Mouse (Mus musculus): ENCODE measurements around the gene Lsm7.
"Not testable (repeated sequence)": the region's sequence is repeated elsewhere in the genome, so short reads cannot be mapped to it uniquely, and the experiment has no call there.

Lsm7 gene

DNA sequence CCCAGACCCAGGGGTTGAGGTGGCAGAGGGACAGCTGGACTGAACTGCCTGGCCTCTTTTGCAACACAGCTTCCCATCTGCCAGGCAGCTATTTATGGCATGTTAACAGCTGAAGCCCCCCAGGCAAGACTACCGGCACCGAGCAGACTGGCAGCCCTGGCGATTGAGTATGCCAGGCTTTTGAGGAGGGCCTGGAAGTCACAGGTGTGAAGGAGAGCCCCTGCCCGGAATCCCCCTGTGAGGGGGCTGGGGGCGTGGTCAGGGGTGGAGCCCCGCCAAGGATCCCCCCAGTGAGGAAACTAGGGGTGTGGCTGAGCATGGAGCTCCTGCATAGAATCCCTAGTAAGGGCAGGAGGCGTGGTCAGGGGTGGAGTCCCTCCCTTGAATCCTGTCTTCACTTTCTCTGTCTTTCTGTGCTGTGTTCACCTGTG is 18.0 kb downstream of the Lsm7 start:
- no peak for DNase-seq (ENCODE audit: low spot score in 2 of 2)

DNA sequence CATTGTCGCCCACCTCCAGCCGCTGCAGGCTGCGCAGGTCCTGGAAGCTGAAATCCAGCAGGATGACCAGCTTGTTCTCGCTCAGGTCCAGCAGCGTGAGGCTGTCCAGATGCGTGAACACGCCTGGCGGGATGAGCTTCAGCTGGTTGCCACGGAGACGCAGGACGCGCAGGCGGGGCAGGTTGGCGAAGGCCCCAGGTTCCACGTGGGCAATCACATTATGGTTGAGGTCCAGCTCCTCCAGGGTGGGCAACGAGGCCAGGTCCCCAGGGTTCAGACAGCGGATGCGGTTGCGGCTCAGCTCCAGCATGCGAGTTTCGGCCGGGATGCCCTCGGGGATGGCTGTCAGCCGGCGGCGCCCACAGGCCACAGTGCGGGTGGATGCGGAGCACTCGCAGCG is 19.4 kb downstream of the Lsm7 start:
- no peak for DNase-seq (ENCODE audit: low spot score in 2 of 2)

DNA sequence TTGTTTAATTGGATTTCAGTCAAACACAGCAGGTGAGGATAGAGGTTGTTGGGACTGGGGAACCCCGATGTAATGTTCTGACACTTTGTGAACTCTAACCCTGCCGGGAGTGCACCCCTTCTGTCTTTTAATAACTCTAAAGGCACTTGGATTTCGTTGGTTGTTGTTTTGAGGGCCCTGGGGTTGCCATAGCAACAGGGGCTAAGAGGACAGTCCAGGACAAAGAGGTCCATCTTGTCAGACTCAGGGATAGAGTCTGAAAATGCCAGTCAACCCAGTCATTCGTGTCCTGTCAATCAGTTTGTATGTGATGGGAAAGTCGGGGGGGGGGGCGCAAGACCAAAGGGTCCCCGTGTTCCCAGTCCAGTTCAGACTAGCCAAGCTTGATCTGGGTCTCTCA is 22.2 kb downstream of the Lsm7 start:
- no peak for DNase-seq (ENCODE audit: low spot score in 2 of 2)

DNA sequence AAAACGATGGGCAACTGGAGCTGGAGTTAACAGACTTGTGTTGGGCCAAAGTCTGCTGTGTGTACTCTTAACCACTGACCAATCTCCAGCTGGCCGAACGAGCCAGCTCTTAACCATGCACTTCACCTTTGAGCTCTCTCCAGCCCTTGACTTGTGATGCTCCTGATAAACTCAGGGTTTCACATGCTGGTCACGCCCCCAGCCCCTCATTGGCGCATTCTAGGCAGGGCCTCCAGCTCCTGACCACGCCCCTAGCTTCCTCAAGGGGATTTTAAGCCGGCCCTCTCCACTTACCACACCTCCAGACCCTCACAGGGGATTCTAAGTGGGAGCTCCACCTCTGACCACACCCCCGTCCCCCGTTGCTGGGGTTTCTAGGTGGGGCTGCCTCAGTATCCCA is 23.9 kb downstream of the Lsm7 start:
- DNase-seq (ENCODE audit: low spot score in 2 of 2) = peak in 1 of 2 experiments; percentile 40

DNA sequence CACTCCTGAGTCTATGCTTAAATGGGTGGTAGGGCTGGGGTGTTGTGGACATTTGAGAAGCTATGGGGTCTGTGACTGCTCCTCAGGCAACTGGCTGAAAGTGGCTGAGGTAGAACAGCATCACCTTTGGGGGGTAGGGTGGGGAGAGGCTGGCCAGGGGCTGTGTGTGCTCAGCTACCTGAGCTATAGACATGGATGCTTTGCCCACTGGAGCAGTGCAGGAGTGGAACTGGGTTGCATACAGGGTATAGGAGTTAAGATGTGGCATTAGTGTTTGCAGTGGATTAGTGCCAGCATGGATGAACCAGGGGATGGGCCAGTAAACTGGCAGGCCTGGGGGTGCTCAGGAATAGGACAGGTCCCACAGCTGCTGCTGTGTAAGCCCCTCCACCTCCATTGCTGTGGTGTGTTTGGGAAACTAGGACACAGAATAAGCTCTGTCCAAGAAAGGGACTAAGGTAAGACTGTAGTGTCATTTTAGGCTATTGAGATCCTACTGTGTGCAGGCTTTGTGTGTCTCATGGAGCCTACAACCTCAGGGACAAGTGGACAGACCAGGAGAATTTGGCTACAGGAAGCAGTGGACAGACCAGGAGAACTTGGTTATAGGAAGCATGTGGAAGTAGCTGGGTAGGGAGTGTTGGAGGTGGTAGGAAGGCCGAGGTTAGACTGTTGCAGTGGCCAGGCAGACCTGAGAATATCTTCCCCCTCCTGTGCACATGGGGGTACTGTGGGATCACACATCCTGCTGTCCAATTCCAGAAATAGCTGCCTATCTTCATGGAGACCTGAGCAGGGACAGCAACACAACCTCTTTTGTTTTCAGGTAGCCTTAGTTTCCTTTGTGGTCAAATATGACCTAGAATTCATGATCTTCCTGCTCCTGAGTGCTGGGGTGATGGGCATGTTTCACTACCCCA is 25.4 kb downstream of the Lsm7 start:
- no peak for DNase-seq (ENCODE audit: low spot score in 2 of 2)

DNA sequence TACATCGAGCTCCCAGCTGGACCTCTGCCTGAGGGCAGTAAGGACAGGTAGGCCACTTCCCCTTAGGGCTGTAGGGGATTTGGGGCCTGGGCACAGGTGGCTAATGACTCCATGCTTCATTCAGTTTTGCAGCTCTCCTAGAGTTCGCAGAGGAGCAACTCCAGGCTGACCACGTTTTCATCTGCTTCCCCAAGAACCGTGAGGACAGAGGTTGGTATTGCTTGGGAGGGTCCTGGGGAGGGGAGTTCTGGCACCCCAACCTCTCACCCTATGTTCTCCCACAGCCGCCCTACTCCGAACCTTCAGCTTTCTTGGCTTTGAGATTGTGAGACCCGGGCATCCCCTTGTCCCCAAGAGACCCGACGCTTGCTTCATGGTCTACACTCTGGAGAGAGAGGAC is 26.4 kb downstream of the Lsm7 start:
- not testable (repeated sequence) for DNase-seq (ENCODE audit: low spot score in 2 of 2)

DNA sequence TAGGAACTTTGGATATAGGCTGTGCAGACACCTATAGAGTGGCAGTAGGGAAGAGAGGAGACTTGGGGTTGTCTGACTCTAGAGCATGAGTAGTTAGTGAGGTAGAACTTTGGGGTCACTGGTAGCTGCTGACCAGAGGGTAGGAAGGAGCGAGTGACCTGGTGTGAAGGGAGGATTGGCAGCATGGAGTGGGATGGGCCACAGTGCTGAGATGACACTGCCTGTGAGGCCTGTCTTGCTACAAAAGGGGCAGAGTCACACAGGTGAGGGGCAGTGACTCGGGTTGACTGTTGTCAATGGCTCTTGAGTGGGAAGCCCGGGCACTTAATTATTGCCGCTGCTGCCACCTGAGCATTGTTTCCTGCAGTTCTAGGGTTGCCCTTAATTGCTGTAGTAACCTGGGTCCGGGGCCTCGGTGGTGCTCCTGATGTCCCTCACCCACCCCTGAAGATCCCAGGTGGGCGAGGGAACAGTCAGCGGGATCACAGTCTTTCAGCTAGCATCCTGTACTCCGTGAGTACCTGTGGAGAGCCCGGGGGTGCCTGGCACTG is 27.1 kb downstream of the Lsm7 start:
- DNase-seq (ENCODE audit: low spot score in 2 of 2) = no peak

DNA sequence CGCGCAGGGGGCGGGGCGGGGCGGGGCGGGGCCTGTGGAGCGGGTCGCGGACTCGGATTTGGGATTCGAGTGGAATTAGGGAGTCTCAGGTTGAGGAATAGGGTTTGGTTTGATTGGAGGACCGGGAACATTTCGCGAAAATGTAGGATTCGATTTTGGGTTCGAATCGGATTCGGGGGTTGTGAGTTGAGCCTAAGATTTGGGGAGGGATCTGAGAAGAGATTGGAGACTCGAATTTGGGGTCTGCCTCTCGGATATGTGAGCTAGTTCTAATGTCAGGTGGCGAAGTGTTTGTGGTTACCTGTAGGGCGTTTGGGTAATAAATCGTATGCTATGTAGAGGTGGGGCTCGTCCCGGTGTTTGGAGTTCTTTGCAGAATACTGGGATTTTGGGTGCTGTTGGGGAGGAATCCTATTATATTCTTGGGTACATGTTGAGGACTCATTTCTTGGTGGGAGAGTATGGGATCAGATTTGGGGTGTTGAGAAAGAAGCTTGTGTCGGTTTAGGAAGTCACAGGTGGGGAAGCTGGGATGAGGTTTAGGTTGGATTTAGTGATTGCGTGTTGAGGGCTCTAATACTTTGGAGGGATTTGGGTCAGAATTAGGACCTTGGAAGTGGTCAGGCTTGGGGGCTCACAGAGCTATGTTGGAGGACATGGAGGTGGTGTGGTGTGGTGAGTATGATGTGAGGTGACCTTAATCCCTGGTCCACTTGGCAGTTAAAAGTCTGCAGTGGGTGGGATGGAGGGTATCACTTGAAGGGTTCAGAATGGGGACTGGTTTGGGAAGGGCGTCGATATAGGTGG is 27.7 kb downstream of the Lsm7 start:
- DNase-seq (ENCODE audit: low spot score in 2 of 2) = no peak

DNA sequence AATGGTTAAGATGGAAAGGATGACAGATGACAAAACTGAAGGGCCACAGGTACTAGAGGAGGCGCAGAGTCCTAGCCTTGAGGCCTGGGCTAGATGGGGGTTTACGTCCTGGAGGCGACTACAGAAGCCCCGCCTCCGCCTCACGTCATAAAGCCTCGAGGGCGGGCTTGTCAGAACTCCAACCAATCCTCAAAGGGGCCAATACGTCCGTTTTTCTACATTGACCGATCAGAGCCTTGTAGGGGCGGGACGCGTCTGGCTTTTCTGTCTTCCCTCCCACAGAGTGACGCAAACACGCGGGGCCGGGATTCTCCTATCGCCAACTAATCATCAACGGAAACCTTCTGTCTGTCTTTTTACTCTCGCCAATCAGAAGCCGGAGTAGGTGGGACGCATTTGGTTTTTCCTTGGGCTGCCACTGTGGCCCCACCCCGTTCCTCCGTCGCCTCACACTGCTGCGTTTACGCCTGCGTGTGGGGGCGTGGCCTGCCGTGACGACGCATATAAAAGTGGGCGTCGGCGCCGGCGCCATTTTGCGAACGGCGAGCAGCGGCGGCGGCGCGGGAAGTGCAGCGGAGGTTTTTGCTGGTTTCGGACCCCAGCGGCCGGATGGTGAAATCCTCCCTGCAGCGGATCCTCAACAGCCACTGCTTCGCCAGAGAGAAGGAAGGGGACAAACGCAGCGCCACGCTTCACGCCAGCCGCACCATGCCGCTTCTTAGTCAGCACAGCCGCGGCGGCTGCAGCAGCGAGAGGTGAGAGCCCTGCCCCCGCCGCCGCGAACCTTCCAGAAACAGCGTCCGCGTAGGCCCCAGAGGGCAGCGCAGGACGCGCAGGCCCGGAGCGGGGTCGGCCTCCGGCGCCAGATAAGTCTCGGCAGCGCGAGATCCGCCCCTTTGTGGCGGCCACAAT is 28.6 kb downstream of the Lsm7 start, which contains the start of gene Oaz1:
Oaz1 (plus strand) TSS at position 506 of the 912 bp plus-strand sequence.
- DNase-seq (ENCODE audit: low spot score in 2 of 2) = peak; percentile 99

DNA sequence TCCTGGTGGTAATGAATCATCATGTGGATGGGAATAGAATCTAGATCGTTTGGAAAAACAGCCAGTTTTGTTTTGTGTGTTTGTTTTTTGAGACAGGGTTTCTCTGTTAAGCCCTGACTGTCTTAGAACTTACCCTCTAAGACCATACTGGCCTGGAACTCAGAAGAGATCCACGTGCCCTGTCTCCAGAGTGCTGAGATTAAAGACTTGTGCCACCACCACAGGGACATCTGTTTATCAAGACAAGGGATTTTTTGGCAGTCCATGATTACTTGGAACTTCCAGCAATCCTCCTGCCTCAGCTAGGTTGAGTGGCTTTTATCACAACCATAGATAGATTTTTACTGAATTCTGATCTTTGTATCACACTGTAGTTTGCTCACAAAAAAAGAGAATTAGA is 30.2 kb downstream of the Lsm7 start:
- DNase-seq (ENCODE audit: low spot score in 2 of 2) = no peak

DNA sequence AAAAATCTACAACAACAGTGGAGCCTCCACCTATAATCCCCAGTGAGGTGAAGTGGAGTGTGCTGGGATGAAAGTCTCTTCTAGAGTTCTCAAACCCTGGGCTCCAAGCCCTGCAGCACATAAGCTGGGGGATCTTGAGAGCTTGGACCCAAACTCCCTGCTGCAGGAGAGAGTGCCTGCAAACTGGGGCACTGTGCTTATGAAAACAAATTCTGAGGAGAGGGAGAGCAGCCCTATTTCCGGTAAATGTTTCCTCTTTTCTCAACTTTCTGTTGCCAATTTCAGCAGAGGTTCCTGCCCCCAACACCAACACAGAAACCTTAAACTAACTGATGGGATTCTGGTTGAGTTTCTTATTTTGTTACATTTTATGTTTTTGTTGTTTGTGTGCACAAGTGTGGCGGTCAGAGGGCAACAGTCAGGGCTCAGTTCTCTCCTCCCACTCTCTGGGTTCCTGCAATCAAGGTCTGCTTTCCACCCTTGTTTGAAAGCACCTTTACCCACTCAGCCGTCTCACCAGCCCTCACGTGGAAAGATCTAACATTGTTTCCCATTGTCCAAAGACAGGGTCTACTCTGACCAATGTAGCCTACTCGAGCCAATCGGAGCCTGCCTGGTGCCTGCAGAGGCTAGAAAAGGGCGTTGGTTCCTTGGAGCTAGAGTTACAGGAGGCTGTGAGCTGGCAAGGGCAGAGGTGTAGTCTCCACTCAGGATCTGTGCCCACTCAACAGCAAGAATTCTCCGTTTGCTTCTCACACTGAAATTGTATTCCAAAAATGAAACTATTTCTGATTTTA is 31.0 kb downstream of the Lsm7 start:
- no peak for DNase-seq (ENCODE audit: low spot score in 2 of 2)

DNA sequence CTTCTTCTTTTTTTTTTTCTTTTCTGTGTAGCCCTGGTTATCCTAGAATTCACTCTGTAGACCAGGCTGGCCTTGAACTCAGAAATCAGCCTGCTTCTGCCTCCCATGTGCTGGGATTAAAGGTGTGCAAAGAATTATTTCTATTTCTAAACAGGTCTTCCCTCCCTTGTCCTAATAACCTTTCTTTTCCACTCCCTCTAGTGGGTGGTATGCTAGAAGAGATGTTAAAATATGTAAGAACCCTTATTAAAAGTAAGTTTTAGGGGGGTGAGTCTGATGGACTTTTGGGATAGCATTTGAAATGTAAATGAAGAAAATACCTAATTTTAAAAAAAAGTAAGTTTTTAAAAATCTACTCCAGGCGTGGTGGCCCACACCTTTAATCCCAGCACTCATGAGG is 31.7 kb downstream of the Lsm7 start:
- no peak for DNase-seq (ENCODE audit: low spot score in 2 of 2)

DNA sequence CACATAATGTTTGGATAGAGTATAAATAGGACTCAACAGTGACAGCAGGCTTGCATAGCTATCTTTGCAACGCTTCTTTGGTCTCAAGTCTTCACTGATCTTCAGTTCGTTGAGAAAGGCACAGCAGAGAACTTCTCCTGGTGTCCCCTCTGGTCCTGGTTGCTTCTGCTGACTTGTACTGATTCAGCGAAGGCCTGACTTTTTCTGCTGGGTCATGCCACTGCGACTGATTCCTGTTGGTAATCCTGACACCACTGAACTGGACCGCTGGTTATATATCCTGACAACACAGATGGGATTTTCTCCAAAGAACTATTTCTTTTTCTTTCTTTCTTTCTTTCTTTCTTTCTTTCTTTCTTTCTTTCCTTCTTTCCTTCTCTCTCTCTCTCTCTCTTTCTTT is 32.5 kb downstream of the Lsm7 start:
- no peak for DNase-seq (ENCODE audit: low spot score in 2 of 2)

DNA sequence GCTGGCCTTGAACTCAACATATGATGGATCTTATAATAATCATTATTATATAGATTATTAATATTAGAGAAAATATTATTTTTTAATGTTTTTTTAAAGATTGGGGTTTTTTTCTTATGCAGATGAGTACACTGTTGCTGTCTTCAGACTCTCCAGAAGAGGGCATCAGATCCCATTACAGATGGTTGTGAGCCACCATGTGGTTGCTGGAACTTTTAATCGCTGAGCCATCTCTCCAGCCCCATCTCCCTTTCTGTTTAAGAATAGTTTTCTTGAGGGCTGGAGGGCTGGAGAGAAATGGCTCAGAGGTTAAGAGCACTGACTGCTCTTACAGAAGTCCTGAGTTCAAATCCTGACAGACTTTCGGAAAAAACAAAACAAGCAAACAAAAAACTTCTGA is 33.0 kb downstream of the Lsm7 start:
- DNase-seq (ENCODE audit: low spot score in 2 of 2) = peak in 1 of 2 experiments; percentile 49

DNA sequence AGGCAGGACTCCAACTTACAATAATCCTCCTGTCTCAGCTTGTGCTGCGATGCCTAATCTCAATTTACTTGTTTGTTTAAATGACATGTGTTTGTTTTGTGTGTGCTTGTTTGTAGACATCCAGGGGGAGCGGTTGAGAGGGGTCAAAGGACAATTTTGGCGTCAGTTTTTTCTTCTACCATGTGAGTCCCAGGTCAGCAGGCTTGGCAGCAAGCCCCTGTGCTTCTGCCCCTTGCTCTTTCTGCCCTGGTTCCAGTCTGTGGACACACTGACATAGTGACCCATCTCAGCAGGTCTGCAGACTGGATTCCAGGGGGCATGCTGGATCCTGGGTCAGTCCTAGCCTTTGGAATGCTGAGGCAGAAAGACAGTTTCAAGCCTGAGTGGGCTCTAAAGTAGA is 35.6 kb downstream of the Lsm7 start:
- no peak for DNase-seq (ENCODE audit: low spot score in 2 of 2)

DNA sequence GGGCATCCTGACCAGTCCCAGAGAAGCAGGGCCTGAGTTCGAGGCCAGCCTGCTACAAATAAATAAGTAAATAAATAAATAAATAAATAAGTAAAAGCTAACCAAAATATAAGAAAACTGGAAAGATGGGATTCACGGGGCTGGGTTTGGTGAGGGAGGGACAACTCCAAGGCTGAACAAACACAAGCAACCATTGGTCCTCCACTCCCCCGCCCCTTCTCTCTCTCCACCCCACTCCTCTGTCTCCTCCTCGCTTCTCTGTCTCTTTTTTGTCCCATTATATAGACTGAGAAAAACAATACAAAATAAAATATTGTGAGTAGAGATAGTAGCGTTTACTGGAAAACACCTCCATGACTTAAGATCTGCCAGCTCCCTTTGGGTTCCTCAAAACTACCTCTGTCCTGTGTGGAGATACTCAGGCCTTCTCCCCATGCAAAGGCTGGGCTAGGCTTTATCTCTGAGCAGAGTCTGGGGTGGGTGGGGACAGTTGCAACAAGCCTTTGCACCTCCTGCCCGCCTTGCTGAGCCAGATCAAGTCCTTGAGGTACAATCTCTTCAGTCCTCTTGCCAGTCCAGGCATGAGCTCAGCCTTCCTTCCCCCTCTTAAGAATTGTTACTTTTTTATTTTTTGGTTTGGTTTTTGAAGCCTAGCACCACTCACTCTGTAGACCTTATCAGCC is 36.3 kb downstream of the Lsm7 start:
- no peak for DNase-seq (ENCODE audit: low spot score in 2 of 2)

DNA sequence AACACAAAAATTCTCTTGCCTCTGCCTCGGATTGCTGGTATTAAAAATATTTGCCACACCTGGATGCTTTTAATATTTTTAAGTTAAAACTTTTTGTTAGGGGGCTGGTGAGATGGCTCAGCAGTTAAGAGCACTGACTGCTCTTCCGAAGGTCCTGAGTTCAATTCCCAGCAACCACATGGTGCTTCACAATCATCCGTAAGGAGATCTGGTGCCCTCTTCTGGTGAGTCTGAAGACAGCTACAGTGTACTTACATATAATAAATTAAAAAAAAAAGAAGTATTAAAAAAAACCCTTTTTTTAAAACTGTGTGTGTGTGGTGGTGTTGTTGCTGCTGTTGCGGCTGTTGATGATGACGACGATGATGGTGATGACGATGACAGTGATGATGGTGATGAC is 37.1 kb downstream of the Lsm7 start:
- DNase-seq (ENCODE audit: low spot score in 2 of 2) = not testable (repeated sequence)

DNA sequence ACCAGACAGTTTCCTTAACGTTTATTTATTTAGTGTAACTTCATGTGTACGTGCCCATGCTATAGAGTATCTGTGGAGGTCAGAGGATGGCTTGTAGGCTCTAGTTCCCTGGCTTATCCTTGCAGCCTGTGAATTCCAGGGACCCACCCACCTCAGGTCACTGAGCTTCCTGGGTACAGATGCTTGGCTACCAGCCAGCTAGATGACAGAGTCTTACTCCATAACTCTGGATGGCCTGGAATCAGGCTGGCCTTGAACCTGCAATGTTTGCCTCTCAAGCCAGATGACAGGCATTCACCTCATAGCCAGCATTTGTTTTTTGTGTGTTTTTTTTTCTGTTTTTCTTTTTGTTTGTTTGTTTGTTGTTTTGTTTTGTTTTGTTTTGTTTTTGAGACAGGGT is 37.8 kb downstream of the Lsm7 start:
- no peak for DNase-seq (ENCODE audit: low spot score in 2 of 2)

DNA sequence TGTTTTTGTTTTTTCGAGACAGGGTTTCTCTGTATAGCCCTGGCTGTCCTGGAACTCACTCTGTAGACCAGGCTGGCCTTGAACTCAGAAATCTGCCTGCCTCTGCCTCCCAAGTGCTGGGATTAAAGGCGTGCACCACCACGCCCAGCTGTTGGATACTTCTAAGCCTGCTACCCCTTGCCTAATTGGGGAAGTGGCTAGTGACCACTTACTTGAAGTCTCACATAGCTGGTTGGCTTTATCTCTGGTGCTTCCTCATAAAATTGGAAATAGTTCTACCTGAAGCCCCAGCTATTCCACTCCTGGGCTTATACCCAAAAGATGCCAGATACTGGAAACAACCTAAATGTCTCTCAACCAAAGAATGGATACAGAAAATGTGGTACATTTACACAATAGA is 38.7 kb downstream of the Lsm7 start:
- not testable (repeated sequence) for DNase-seq (ENCODE audit: low spot score in 2 of 2)

DNA sequence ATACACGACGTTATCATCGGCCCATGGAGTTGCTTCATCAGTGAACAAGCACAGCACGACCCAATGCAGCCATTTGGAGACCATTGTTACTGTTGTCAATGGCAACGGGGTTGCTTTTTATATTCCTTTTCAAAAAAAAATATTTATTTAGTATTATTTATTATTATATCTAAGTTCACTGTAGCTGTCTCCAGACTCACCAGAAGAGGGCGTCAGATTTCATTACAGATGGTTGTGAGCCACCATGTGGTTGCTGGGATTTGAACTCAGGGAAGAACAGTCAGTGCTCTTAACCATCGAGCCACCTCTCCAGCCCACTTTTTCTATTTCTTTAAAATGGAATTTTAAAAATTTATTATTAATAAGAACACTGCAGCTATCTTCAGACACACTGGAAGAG is 40.2 kb downstream of the Lsm7 start:
- no peak for DNase-seq (ENCODE audit: low spot score in 2 of 2)

Data from natural killer cell, adult 2 months (primary cell).